Mouse (Mus musculus): ENCODE results near the gene Nhlh1.

GRCm38 (mm10) chr1:172058874-172059273 is 1.5 kb upstream of the Nhlh1 start:
- TF ChIP-seq POLR2A (IDR thresholded peaks at IDR 0.05; ENCODE audit: insufficient read length, low read depth) (no peak), MYOD1 (IDR thresholded peaks at IDR 0.05; ENCODE audit: control insufficient read depth in 1 of 3, insufficient read length in 2 of 3, low read depth in 2 of 3) (no peak), MAX (IDR thresholded peaks at IDR 0.05; ENCODE audit: low read depth) (no peak), MYOG (IDR thresholded peaks at IDR 0.05; ENCODE audit: control insufficient read depth in 1 of 3, insufficient read depth in 1 of 3, insufficient read length in 2 of 3, low read depth in 2 of 3) (no peak), USF1 (IDR thresholded peaks at IDR 0.05; ENCODE audit: low read depth) (no peak), E2F4 (IDR thresholded peaks at IDR 0.05; ENCODE audit: insufficient read depth) (no peak), POLR2AphosphoS2 (IDR thresholded peaks at IDR 0.05; ENCODE audit: insufficient read length, low read depth) (no peak), TCF3 (IDR thresholded peaks at IDR 0.05; ENCODE audit: insufficient read length, low read depth) (no peak)

Data from myocyte (in vitro differentiated cells).